Mouse (Mus musculus) granulocyte monocyte progenitor cell, adult 5-6 weeks (primary cell): ENCODE data around the gene Arl15. TPM values are rescaled to one million over a fixed set of nuclear protein-coding genes. Genes with fewer than 3 reads are reported as not detected.

Experiments used
- ATAC-seq: replicated peaks from 2 replicates; pipeline ENCODE4 v1.8.0; 2016; ENCODE audit warnings: mild to moderate bottlenecking, moderate TSS enrichment, inconsistent platforms; ENCODE audit not compliant: poor library complexity, severe bottlenecking
- total RNA-seq, 2 experiments: library from RNA; stranded (forward) in 1 of 2; stranded (reverse) in 1 of 2; fragments of 200-712, 200-1000 nt in 1 of 2; fragments of >200 nt in 1 of 2; fragmentation: Nextera tagmentation in 1 of 2; gene quantifications; 2 replicates each; pipeline ENCODE4 v1.2.3; 2014 to 2017

Gene Arl15
- total RNA-seq, 2 experiments from 2014 or later = 16.1 to 17.3 TPM

DNA sequence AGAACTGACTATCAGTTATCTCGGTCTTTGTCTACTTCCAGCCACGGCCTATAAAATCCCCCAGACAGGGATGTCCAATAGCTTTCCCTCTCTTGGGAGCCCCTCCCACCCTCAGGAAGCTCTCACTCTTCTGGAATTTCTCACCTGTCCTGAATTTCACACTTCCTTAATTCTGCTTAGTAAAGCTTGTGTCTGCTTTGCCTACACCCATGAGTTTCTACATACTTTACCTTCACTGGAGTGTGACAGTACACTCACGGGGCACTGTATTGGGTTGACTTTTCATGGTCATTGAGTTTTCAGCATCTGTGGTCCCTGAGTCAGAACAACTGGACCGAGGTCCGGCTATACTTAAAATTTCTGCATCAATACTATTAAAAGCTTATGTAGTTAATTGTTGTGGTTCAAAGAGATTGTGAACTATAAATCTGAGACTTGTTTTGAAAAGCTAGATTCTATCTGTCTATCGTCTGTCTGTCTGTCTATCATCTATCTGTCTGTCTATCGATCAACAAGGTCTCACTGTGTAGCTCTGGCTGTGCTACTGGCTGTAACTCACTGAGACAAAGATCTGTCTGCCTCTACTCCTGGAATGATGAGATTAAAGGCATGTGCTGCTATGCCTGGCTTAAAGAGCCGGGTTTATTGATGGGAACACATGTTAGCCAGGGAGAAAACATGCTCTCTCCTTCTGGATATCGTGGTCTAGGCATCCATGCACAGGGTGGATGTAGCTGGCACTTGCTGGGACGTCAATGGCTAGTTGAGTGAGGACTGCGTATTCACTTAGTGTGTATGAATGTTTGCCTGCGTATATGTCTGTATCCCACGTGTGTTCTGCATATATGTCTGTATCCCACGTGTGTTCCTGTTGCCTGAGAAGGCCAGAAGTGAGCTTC, 48.4 kb downstream of the Arl15 start:
- ATAC-seq = no peak

DNA sequence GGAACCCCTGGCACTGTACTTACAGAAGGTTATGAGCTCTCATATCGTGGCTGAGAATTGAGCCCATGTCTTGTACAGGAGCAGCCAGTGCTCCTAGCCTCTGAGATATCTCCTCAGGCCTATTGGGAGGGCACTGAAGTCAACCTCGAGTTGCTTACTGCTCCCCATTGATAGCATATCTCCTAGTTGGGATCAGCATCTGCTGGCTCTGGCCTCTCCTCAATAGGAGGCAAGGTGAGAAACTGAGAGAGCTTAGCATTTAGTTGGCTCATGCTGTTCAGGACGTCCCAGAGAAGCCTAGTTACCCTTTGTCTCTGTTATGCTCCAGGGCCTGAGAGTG, 49.0 kb downstream of the Arl15 start:
- ATAC-seq = no peak

DNA sequence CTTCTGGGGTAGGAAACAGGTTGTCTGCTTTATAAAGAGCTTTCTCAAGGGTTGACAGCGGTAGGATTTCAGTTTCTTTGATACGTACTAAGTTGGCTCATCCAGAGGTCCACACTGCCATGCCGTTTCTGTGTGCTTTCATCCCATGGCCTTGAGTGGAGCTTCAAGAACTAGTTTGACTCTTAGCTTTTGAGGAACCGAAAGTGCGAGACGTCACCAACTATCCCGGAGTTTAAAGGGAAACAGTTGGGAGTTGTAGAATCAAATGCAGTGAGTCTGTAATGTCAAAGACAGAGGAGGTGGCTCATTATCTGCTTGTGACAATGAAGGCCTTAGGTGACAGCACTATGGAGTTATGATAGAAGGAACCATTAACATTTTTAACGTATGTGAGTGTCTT, 49.6 kb downstream of the Arl15 start:
- peak; percentile 77 for ATAC-seq

DNA sequence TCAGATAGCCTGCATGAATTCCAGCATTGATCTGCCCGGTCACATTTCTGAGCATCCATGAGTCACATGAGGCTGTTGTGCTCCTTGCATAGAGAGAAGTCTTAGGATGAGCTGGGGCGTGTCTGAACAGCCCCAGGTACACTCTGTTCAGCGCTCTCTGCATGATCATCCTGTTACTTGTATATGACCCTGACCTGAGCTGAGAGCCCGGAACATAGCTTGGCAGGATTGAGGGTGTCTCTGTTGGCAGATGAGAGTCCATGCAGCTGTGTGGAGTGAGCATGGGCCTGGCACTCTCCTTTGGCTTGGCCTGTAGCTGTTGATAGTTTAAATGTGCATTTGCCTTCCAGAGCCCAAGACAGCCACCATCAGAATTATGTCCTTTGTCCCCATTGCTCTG, 50.4 kb downstream of the Arl15 start:
- ATAC-seq = no peak

DNA sequence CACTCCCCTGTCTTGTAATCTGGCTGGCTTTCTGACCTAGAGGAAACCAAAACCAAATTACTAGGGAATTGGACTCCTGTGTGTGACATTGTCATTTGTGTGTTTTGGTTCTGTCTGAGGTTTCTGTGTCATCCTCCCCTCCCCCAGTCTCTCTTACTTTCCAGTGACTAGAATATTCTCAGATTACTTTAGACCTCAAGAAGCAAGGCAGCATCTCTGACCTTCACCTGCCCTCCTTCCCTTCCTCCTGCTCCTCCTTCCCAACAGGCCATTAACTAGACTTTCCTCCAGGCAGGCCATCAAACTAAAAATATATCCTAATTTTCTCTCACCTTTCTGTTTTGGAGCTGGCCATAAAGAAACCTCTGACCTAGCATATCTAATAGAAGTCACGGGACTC, 50.9 kb downstream of the Arl15 start:
- ATAC-seq = no peak

DNA sequence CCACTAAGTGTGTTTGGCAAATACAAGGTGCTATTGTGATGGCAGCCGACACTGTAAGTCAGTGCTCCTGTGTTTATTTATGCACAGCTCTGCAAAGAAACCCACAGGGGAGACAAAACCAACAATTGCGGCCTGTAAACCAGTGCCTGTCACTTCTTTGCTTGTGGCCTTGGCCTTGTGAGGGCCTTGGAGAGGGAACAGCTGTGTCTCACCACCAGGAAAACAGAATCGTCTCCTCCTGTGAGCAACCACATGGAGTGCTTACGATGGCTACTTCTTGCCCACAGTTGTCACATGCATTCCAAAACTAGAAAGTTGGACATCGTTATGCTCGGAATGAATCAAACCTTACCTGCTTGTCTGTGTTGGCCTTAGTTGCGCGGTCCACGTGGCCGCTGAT, 52.1 kb downstream of the Arl15 start:
- ATAC-seq = no peak

DNA sequence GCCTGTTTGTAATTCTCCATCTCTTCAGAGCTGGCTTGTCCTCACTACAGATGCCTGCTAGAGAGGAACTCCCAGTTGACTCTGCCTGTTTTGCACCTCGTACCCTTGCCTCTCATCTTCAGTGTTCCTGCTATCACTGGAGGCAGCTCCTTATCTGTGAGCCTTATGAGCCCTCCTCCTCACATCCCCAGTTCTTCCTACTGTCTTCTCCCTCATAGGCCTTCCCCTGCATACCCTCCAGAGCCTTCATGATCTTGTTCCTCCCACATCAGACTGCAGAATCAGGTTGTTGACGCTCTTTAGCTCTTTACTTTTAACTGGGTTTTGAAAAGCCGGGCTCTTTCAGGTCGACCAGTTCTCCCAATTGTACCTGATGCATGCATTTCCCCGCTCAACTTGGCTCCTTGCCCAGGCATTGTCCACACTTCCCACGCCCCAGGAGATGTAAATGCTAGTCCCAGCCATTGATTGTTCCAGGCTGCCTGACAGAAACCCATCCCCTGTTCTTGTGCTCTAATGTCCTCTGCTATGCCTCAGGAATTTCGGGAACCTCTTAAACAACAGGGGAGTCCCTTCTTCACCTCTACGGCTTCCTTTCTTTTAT, 56.2 kb downstream of the Arl15 start:
- ATAC-seq = no peak

DNA sequence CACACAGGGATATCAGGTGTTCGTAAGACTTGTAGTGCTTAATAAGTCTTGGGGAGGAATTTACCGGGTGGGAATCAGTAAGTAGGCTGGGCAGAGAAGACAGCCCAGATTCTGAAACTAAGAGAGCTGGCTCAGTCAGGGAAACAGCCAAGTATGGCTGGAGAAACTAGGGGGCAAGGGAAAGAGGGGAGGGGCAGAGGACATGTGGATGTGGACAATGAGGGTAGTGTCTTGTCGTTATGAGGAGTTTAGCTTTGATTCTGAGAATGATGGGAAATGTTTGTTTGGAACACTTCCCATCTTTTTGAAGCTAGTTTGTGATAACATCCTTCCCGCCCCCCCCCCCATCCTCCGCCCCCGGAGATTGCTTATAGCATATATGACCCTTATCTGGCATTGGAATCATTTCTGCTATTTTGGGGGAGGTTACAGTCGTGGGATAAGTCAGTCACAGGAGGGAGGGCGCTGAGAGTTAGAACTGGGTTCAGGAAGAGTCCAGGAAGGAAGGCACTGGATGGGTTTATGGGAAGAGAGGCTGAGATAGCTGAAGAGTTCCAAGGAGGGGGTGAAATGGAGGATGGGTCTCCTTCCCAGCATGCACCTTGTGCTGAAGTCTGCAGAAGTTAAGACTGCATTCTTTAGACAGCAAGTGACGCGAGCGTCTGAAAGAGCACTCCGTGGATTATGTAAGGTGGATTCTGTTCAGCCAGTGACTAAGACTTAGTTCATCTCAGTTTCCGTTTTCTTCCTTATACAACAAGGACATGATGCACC, 57.5 kb downstream of the Arl15 start:
- no peak for ATAC-seq

DNA sequence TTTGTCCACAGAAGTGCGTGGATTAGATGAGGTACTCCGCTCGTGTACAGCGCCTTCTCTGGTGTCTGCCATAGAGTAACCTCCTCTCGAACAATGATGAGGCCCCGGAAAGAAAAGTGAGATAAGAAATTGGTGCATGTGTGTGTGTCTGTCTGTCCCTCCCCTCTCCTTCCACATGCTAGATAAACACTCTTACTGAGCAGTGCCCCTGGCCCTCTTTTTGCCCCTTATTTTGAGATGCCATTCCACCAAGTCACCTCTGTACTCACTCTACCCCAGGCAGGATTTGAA, 58.0 kb downstream of the Arl15 start:
- no peak for ATAC-seq

DNA sequence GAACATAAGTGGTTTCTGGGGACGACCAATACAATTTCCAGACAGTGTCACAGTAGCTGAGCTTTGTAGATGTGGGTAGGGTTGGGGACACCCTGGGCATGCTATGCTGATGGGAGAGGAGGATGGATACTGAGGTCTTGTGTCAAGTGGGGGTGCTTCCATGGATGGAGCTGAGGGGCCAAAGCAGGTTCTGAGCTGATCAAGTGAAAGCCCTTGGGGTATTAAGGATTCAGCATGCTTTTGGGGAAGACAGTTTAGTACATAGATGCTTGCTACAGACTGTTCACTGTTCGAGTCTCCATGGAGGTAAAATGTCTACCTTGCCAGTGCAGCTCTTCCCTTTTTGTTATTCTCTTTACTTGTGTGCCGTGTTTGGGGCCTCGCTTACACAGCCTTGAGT, 59.8 kb downstream of the Arl15 start:
- no peak for ATAC-seq

DNA sequence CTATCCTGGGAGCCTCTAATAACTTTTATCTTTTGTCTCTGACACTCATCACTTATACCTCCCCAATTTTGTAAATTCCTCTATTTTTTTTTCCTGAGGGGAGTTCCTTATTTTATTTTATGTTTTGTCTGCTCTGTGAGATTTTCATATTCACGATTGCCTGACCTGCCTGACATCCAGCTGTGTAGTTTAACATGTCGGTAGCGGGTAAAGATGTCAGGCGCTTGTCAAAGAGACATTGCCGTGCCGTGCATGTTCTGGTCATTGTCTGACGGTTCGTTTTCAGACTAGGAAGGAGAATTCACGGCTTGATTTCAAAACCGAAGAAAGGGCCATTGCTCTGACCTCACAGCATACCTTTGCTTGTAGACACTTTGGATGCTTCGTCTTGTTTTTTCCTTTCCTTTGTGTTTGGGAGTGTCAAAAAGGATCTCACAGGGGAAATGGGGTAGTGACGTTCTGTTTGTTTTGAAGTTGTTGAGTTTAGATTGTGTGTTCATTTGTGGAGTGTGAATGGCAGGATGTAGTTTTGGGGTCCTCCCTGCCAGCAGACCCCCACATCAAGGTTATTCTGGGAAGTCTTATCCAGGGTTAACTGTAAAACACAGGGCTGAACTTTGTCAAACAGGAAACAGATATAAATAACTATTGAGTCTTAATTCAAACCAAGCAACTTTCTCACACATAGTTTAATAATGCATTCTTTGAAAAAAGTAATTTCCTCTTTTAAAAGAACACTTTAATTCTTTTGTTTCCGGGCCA, 60.4 kb downstream of the Arl15 start:
- no peak for ATAC-seq

DNA sequence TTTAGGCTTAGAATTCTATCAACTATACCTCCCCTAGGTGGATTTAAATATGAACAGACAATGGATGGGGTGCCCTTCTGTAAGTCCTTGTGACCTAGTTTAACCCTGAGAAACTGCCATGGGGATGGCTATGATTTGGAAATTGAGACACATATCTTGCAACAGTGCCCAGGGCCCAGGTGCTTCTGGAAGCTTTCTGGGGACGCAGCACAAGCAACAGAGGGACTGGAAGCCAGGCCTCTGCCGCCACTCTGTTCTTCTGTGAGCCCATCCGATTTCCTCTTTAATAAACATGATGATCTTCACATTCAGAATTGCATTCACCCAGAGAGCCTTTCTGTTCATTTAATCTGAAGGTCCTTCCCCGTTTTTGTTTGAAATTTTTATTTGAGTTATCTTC, 62.6 kb downstream of the Arl15 start:
- ATAC-seq = no peak

DNA sequence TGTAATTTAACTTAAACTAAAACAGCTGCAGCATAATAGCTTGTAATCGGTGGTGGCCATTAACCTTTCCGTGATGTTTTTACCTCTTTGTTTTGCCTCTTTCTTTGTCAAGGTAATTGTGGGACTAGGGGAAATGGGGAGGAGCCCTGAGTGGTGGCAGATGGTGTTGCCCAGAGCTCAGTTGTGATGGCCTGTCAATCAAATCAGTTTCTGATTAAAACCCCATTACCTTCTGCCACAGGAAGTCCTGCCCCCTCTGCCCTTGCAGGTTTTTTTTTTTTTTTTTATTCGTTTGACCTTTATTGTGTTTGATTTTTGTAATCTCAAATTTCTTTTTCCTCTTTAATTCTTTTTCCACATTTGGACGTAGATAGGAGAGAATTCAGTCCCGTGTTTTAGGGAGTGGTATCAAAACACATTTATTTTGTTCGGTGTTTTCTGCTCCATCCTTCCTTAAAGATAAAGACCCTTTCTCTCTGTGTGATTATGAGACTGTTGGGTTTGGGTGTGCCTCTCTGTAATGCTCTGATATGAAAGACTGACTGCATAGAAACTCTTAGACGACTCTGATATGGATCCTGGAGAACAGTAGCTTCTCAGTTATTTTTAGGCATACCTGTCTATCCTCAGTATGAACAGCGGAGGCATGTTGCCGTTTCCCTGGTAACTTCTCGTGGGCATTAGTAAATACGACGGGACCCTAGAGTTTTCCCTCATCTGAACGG, 64.5 kb downstream of the Arl15 start:
- ATAC-seq = no peak

DNA sequence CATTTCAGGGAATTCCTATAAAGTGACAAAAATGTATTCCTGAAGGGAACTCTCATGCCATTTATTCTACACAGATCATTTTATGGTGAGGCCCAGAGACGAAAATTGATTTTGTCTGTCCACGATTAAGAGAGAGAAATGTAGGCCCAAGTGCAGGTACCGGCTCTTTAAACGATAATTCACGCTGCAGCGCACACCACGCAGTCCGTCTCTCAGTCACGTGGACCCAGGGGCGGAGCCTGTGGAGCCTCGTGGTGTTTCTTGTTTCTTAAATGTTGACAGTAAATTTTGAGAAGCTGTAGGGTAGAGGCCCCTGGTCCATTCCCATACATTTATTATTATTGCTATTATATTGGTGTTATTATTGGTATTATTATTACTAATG, 65.1 kb downstream of the Arl15 start:
- ATAC-seq = no peak

DNA sequence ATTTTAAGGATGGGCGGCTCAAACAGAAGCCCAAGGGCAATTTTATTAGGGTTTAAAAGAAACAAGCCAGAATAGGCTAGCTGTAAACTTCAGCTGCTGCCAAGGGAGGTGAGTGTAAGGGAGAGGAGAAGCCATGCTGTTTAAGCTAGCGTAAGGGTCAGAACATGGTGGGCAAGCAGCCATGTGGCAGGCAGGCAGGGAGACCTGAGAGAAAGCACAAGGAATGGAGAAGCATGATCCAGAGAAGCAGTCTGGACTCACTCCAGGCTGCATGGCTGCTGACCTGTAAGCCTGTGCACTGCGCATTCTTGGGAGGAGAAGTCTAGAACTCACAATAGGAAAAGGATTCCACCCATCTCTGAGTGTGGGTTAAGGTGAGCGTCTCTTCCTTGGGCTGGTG, 66.5 kb downstream of the Arl15 start:
- ATAC-seq = no peak

DNA sequence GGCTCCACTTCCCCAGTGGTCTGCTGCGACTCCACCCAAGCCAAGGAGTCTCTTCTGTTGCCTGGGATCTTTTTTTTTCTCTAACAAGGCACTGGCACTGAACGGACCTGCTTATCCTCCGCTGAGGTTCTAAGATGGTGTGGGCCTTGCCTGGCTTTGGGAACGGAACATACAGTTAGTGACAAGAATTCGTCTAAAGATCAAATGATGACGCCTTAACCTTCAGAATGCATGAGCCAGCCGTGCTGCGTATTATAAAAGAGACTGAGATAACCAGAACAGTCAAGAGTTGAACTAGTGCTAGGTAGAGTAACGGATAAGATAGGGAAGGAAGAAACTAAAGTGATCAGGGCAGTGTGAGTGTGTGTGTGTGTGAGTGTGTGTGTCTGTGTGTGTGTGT, 66.9 kb downstream of the Arl15 start:
- no peak for ATAC-seq

DNA sequence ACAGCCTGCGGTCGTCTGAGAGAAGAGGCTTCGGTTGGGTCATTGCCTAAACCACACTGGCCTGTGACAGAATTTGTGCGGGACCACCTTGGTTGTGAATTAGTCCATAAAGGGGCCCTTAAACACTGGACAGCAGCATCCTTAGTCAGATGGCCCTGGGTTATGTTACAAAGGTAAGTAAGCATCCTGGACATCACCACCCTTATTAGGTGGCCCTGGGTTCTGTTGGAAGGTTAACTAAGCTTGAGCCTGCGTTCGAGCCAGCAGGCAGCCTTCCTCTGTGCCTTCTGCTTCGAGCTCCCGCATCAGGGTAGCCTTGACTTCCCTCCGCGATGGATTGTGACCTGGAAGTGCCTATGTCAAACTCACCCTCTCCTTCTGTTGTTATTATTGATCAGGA, 68.6 kb downstream of the Arl15 start:
- ATAC-seq = no peak

DNA sequence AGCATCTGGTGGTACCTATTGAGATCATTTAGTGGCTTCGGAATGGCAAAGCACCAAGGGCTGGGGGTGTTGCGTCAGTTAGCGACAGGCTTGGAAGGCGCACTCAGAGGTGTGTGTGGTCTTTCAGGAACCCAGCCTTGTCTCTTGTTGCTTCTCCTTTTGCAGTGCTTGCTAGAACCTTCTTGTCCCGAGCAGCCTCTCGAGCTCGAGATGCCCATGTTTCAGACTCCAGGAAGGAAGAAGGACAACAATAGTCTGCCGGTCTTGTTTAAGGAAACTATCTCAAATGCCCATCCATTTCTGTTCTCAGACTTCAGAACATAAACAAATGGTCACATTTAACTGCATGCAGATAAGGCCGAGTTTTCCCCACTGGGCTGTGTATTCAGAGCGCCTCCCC, 69.4 kb downstream of the Arl15 start:
- ATAC-seq = no peak

DNA sequence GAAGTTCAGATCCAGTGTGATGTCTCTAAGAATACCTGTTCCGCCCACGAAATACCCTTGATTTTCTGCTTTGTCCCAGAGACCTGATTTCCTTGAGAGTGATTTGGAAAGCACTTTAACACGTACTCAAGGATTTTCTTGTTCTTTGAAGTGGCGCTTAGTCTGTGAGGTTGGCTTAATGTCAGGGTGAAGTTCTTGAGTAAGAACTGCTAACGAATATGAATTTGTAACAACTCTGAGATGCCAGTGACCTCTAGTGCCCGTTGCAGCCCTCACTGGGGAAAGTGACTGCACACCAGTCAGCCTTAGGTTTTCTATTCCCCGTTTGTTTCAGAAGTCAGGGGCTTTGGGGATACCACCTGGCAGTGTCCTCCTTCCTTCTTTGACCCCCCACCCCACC, 70.0 kb downstream of the Arl15 start:
- ATAC-seq = no peak

DNA sequence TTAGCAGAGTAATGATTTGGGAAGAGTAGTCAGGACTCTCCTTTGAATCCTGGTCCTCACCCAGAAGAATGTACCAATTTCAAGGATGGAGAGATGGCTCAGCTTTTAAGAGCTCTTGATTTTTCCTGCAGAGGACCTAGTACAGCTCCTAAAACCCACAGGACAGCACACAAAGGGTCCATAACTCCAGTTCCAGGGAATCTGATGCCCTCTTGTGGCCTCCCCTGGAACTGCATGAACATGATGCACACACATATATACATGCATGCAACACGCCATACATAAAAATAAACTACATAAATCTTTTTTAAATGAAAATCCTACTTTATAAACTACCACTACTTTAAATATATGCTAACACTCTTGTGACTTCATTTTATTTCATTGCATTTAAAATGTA, 70.6 kb downstream of the Arl15 start:
- ATAC-seq = peak; percentile 54
